Mouse (Mus musculus) intestine, embryonic 16.5 days (tissue): ENCODE data around the gene Fyttd1. TPM values are rescaled to one million over a fixed set of nuclear protein-coding genes. Genes with fewer than 3 reads are reported as not detected.
A peak's percentile ranks its signal among the peaks of the same experiment; 100 is the strongest.
"Not testable (repeated sequence)": the region's sequence is repeated elsewhere in the genome, so short reads cannot be mapped to it uniquely, and the experiment has no call there.

Experiments used
- ATAC-seq: fragments of 200-750 bp; cut with Nextera tagmentation; 2 replicates; pipeline ENCODE4 v1.8.0; 2017; ENCODE audit warnings: moderate TSS enrichment, moderate library complexity
- H3K27ac ChIP-seq: fragments of 300-500 bp; sonication (generic); 2 replicates; pipeline ENCODE4 v1.5.1; 2014; ENCODE audit warnings: mild to moderate bottlenecking, low read length
- H3K27me3 ChIP-seq: fragments of 300-500 bp; sonication (generic); replicated peaks from 2 replicates; pipeline ENCODE4 v1.6.1; 2014; ENCODE audit warnings: low read length, control low read depth, mixed read lengths; ENCODE audit not compliant: control insufficient read depth, insufficient read depth
- H3K36me3 ChIP-seq: fragments of 300-500 bp; sonication (generic); 2 replicates; pipeline ENCODE4 v1.6.1; 2014; ENCODE audit warnings: low read length, control low read depth; ENCODE audit not compliant: control insufficient read depth, insufficient read depth
- H3K4me1 ChIP-seq: fragments of 300-500 bp; sonication (generic); 2 replicates; pipeline ENCODE4 v1.6.1; 2014; ENCODE audit warnings: low read length, control low read depth, mixed read lengths; ENCODE audit not compliant: control insufficient read depth, insufficient read depth
- H3K4me2 ChIP-seq: fragments of 300-500 bp; sonication (generic); 2 replicates; pipeline ENCODE4 v1.6.1; 2014; ENCODE audit warnings: low read depth, low read length, control low read depth
- H3K4me3 ChIP-seq: fragments of 300-500 bp; sonication (generic); 2 replicates; pipeline ENCODE4 v1.5.1; 2014; ENCODE audit warnings: mild to moderate bottlenecking, low read length
- H3K9ac ChIP-seq: fragments of 300-500 bp; sonication (generic); 2 replicates; pipeline ENCODE4 v1.6.1; 2014; ENCODE audit warnings: low read depth, low read length
- H3K9me3 ChIP-seq: fragments of 300-500 bp; sonication (generic); 2 replicates; pipeline ENCODE4 v1.6.1; 2016; ENCODE audit warnings: low read length, control low read depth; ENCODE audit not compliant: control insufficient read depth
- WGBS: fragments of 180-500 bp; shearing (Covaris S2); extraction: QIAGEN DNeasy Blood & Tissue Kit; methylation state at CpG from one replicate; pipeline ENCODE4 v1.1.7; 2014; 5-methylcytosine and 5-hydroxymethylcytosine counted together
- polyA plus RNA-seq: library from polyadenylated mRNA; unstranded; fragments of >200 nt; fragmentation: Nextera tagmentation; extraction: Ambion mirVana; gene quantifications from 2 replicates; pipeline ENCODE4 v1.2.1, GENCODE M21; 2015

Fyttd1 gene
- polyA plus RNA-seq, 1 experiment from 2014 or later: 72.3 TPM

DNA sequence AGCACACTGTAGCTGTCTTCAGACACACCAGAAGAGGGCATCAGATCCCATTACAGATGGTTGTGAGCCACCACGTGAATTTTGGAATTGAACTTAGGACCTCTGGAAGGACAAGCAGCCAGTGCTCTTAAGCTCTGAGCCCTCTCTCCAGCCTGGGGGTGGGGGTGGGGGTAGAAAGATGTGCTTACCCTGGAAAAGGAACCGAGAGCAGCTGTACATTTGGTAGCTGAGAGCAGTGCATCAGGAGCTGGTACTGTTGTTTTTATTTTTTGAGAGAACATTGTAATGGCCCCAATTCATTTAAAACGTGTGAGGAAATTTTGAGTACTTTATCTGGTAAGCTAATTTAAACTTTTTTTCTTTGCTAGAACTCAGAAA, 24.7 kb downstream of the Fyttd1 start:
- no peaks in the 10 kb centered on the region for H3K9me3 ChIP-seq
- no peaks in the 10 kb centered on the region for H3K4me1 ChIP-seq
- no peak overlapping the region for H3K4me3 ChIP-seq
- H3K27ac ChIP-seq: no peak overlapping the region
- H3K4me2 ChIP-seq: no peak overlapping the region
- no peaks in the 10 kb centered on the region for H3K36me3 ChIP-seq
- no peak overlapping the region for H3K9ac ChIP-seq
- no peak for ATAC-seq
- WGBS: 60% methylated on average over 3 of the region's 3 CpGs
- H3K27me3 ChIP-seq: no peaks in the 10 kb centered on the region

GRCm38 (mm10) chr16:32906186-32906585, 28.9 kb downstream of the Fyttd1 start:
- Histone ChIP-seq H3K27me3 (no peaks in the 10 kb centered on the region), H3K9me3 (no peaks in the 10 kb centered on the region), H3K4me1 (no peaks in the 10 kb centered on the region), H3K4me3 (no peak overlapping the region), H3K9ac (no peak overlapping the region), H3K27ac (no peak overlapping the region), H3K36me3 (no peaks in the 10 kb centered on the region), H3K4me2 (no peak overlapping the region)
- ATAC-seq: no peak
- WGBS: 69% methylated on average over 2 of the region's 2 CpGs

DNA sequence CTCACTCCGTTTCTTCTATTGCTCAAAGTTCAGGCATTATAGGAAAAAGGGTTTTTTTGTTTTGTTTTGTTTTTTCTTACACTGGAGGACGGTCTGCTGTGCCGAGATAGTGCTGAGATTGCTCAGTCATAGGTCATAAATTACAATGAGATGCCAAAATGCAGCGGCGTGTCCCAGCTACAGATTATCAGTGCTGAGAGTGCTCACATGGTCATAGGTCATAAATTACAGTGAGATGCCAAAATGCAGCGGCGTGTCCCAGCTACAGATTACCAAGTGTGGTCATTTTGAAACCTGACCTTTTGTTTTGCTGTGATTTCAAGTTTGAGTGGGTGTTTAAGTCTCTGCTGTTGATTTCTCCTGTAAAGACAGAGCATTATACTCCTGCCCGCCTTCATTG, 29.4 kb downstream of the Fyttd1 start:
- WGBS: 54% methylated on average over 8 of the region's 8 CpGs

DNA sequence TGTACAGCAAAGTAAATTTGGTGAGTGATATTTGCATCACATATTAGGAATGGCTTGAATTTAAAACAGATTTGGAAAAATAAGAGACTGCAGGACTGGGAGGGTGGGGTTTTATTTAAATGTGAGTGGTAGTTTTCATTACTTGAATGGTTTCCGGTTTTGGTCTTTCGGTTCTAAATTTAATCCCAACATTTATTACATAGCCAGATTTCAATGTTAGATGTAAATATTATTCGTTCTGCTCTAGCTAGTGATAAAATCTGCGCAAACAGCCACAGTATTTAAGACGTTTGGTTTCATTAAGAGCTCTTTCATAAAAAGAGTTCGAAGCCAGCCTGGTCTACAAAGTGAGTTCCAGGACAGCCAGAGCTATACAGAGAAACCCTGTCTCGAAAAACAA, 35.9 kb downstream of the Fyttd1 start:
- peak overlapping the region; percentile 88; the same call in 1 of the 2 replicates for H3K4me2 ChIP-seq
- 51% methylated on average over 7 of the region's 7 CpGs for WGBS
- ATAC-seq: no peak
- no peak overlapping the region for H3K27ac ChIP-seq
- no peaks in the 10 kb centered on the region for H3K27me3 ChIP-seq
- H3K4me3 ChIP-seq: peak overlapping the region; percentile 98; the same call in 1 of the 2 replicates
- no peaks in the 10 kb centered on the region for H3K36me3 ChIP-seq
- peaks cover 14% of the 10 kb centered on the region for H3K4me1 ChIP-seq
- H3K9ac ChIP-seq: no peak overlapping the region; the same call in 1 of the 2 replicates
- no peaks in the 10 kb centered on the region for H3K9me3 ChIP-seq

More for the DNA sequence above, 29.4 kb downstream of the Fyttd1 start:
- Histone ChIP-seq H3K36me3 (no peaks in the 10 kb centered on the region), H3K9ac (no peak overlapping the region), H3K4me1 (no peaks in the 10 kb centered on the region), H3K4me3 (no peak overlapping the region), H3K27me3 (no peaks in the 10 kb centered on the region), H3K4me2 (no peak overlapping the region), H3K9me3 (no peaks in the 10 kb centered on the region), H3K27ac (no peak overlapping the region)
- no peak for ATAC-seq

GRCm38 (mm10) chr16:32913937-32914881, 36.9 kb downstream of the Fyttd1 start, which contains the start of gene Lrch3:
Gene Lrch3, plus strand, starts transcription at chr16:32914100.
- Histone ChIP-seq H3K9me3 (no peaks in the 10 kb centered on the region), H3K4me1 (peaks cover 14% of the 10 kb centered on the region), H3K4me3 (peak within 1 kb of the TSS; percentile 98), H3K9ac (peak within 1 kb of the TSS; percentile 95), H3K27ac (peak within 1 kb of the TSS; percentile 81), H3K36me3 (no peaks in the 10 kb centered on the region), H3K27me3 (no peaks in the 10 kb centered on the region), H3K4me2 (peak within 1 kb of the TSS; percentile 88)
- under 1% methylated on average over 83 of the region's 85 CpGs for WGBS
- peak; percentile 95 for ATAC-seq

DNA sequence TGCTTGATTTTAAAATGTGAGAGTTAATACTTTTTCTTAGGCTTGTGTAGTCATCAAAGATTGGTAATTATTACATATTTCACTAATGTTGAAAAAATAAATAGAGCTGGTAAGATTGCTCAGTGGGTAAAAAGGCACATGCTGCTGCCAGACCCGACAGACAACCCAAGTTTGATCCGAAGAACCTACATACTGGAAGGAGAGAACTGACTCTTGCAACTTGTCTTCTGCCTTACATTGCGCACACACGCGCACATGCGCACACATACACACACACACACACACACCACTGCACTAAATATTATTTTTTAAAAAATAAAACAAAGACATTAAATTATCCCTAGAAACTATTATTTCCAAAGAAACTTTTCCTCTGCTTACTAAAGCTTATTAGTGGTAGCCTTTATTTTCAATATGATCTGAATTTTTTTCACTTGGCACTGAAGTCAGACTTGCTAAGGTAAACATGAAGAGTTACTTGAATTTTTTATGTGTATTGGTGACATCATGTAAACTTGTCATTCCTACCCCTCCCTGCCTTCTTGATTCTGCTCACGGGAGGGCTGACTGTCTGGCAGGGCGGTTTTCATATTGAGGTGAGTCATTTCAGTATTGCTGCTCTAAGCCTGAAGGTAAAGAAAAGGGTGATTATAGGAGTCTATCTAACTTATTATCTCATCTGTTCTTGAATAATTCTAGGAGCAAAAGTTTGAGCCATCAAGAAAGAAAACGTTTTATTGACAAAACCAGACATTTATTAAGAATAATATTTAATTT, 38.2 kb downstream of the Fyttd1 start:
- H3K4me1 ChIP-seq: peaks cover 14% of the 10 kb centered on the region
- H3K36me3 ChIP-seq: no peaks in the 10 kb centered on the region
- WGBS: 64% methylated on average over 9 of the region's 9 CpGs
- peak overlapping the region; percentile 44 for H3K4me2 ChIP-seq
- no peaks in the 10 kb centered on the region for H3K27me3 ChIP-seq
- no peak overlapping the region for H3K9ac ChIP-seq
- no peaks in the 10 kb centered on the region for H3K9me3 ChIP-seq
- no peak overlapping the region for H3K27ac ChIP-seq
- ATAC-seq: no peak
- H3K4me3 ChIP-seq: peak overlapping the region; percentile 27; the same call in 1 of the 2 replicates

- H3K4me2 ChIP-seq, H3K4me3 ChIP-seq, H3K27me3 ChIP-seq, H3K27ac ChIP-seq, H3K9me3 ChIP-seq, H3K9ac ChIP-seq, H3K4me1 ChIP-seq, H3K36me3 ChIP-seq, ATAC-seq: not testable (repeated sequence)
- 93% methylated on average over 9 of the region's 9 CpGs for WGBS
Observed at GRCm38 (mm10) chr16:32926629-32927028, 49.3 kb downstream of the Fyttd1 start.

DNA sequence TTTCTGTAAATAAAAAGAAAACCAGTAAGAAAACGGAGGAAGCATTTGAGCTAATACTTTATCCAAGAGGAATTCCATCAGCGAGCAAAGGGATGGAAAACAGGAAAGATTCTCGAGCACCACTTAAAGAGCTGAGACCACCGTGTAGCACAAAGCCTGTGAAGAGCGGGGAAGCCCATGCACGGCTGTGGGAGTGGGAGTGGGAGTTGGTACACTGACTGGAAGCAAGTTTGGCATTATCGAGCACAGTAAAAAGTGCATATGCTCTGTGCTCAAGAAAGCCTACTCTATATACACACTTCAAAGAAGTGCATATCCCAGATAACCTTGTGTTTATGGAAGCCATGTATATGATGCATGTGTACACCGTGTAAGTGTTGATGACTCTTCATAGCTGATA, 49.7 kb downstream of the Fyttd1 start:
- no peak for ATAC-seq
- Histone ChIP-seq H3K9ac (no peak overlapping the region), H3K36me3 (no peaks in the 10 kb centered on the region), H3K4me2 (no peak overlapping the region), H3K9me3 (no peaks in the 10 kb centered on the region), H3K4me3 (no peak overlapping the region), H3K27ac (no peak overlapping the region), H3K27me3 (no peaks in the 10 kb centered on the region), H3K4me1 (no peaks in the 10 kb centered on the region)
- 90% methylated on average over 8 of the region's 8 CpGs for WGBS

DNA sequence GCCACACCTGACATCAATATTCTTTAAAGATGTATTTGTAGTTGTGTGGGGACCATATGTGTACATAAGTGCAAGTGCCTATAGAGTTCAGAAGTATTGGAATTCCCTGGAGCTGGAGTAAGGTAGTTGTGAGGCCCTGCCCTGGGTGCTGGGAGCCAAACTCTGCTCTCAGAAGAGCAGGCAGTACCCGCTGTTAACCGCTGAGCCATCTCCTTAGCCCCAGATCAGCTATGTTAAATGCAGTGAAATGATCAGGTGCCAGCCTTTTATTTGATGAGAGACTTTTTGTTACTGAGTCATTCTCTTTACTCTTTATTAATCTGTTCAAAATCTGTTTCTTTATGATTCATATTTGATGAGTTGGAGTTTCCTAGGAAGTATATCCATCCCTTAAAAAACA, 52.6 kb downstream of the Fyttd1 start:
- WGBS: 50% methylated on average over 2 of the region's 2 CpGs
- Histone ChIP-seq H3K9ac (no peak overlapping the region), H3K36me3 (no peaks in the 10 kb centered on the region), H3K4me1 (no peaks in the 10 kb centered on the region), H3K27ac (no peak overlapping the region), H3K4me3 (no peak overlapping the region), H3K4me2 (no peak overlapping the region), H3K9me3 (no peaks in the 10 kb centered on the region), H3K27me3 (no peaks in the 10 kb centered on the region)
- no peak for ATAC-seq
